16 mouse cellular contexts compared by ENCODE assay signal in genomic region chr2:166637673-166637990, GRCm38 (mm10).
A peak's percentile ranks its signal among the peaks of the same experiment; 100 is the strongest.
DNase-seq lines count a peak whose midpoint lies in the region; ATAC-seq and TF ChIP-seq lines count a peak whose summit lies in the region.
"Had no signal": no experiment of that assay in that cellular context is flagged by ENCODE, and none has a peak within 500 bp of the region (broad histone marks: within the 10 kb centered on the region; RNA-seq: fewer than 3 reads in every experiment).

No protein-coding gene starts in this region.

- H3K9ac ChIP-seq in heart, embryonic 12.5 days = no peak overlapping the region
- H3K9ac ChIP-seq in forebrain, embryonic 15.5 days (replicated peaks) = no peak overlapping the region
- H3K9ac ChIP-seq in intestine, postnatal 0 days (ENCODE audit: low read depth, low read length) = no peak overlapping the region
- H3K9ac ChIP-seq: embryonic facial prominence, embryonic 15.5 days; limb, embryonic 12.5 days; liver, embryonic 14.5 days; lung, embryonic 15.5 days had no signal

- no peak for DNase-seq in heart, embryonic 10.5 days (ENCODE audit: low spot score)
- DNase-seq in layer of hippocampus, adult 2 months (ENCODE audit: low spot score in 2 of 2) = no peak
- no peak for DNase-seq in layer of hippocampus, postnatal 10 days (ENCODE audit: low spot score in 2 of 2)
- no peak for DNase-seq in ovary, postnatal 14 days (ENCODE audit: low spot score)
- DNase-seq: adrenal gland, postnatal 36 days; B cell, adult 2 months; heart, postnatal 36 days; lung, postnatal 4 days had no signal

- no peak overlapping the region for H3K4me2 ChIP-seq in heart, embryonic 12.5 days
- H3K4me2 ChIP-seq in forebrain, embryonic 15.5 days (replicated peaks) = no peak overlapping the region
- 0 out of 2 replicates have a peak overlapping the region, but pooled peaks have one; percentile 13 for H3K4me2 ChIP-seq in intestine, postnatal 0 days (replicated peaks; ENCODE audit: low read depth)
- H3K4me2 ChIP-seq: embryonic facial prominence, embryonic 15.5 days; limb, embryonic 12.5 days; lung, embryonic 15.5 days had no signal

- H3K27me3 ChIP-seq in heart, embryonic 10.5 days (ENCODE audit: insufficient read depth, poor library complexity, severe bottlenecking) = no peaks in the 10 kb centered on the region
- no peaks in the 10 kb centered on the region for H3K27me3 ChIP-seq in heart, embryonic 12.5 days (replicated peaks)
- no peaks in the 10 kb centered on the region for H3K27me3 ChIP-seq in forebrain, embryonic 15.5 days
- H3K27me3 ChIP-seq in intestine, postnatal 0 days (replicated peaks; ENCODE audit: control insufficient read depth, insufficient read depth, low read length) = no peaks in the 10 kb centered on the region
- H3K27me3 ChIP-seq: embryonic facial prominence, embryonic 15.5 days; limb, embryonic 12.5 days; lung, embryonic 15.5 days had no signal

- H3K4me1 ChIP-seq in heart, embryonic 10.5 days = peaks cover 17% of the 10 kb centered on the region
- H3K4me1 ChIP-seq in heart, embryonic 12.5 days (replicated peaks) = peaks cover 14% of the 10 kb centered on the region
- peaks cover 27% of the 10 kb centered on the region for H3K4me1 ChIP-seq in forebrain, embryonic 15.5 days
- H3K4me1 ChIP-seq in intestine, postnatal 0 days (replicated peaks; ENCODE audit: control insufficient read depth, insufficient read depth, low read length) = no peaks in the 10 kb centered on the region
- H3K4me1 ChIP-seq: limb, embryonic 12.5 days had no signal

- H3K36me3 ChIP-seq in heart, embryonic 10.5 days = peaks cover 28% of the 10 kb centered on the region
- H3K36me3 ChIP-seq in heart, embryonic 12.5 days = peaks cover 9% of the 10 kb centered on the region
- no peaks in the 10 kb centered on the region for H3K36me3 ChIP-seq in forebrain, embryonic 15.5 days
- H3K36me3 ChIP-seq in intestine, postnatal 0 days (ENCODE audit: control insufficient read depth, insufficient read depth) = no peaks in the 10 kb centered on the region
- H3K36me3 ChIP-seq: lung, embryonic 15.5 days had no signal

- H3K4me3 ChIP-seq in heart, embryonic 10.5 days = no peak overlapping the region
- H3K4me3 ChIP-seq in heart, embryonic 12.5 days = no peak overlapping the region
- H3K4me3 ChIP-seq in layer of hippocampus, adult 2 months = no peak overlapping the region
- H3K4me3 ChIP-seq in forebrain, embryonic 15.5 days = no peak overlapping the region
- H3K4me3 ChIP-seq in intestine, postnatal 0 days (ENCODE audit: low read depth, low read length) = no peak overlapping the region
- H3K4me3 ChIP-seq: embryonic facial prominence, embryonic 15.5 days; limb, embryonic 12.5 days; lung, embryonic 15.5 days had no signal

- H3K9me3 ChIP-seq in heart, embryonic 10.5 days = no peaks in the 10 kb centered on the region; the same call in 1 of the 2 replicates
- no peaks in the 10 kb centered on the region for H3K9me3 ChIP-seq in heart, embryonic 12.5 days (replicated peaks)
- no peaks in the 10 kb centered on the region for H3K9me3 ChIP-seq in forebrain, embryonic 15.5 days
- no peaks in the 10 kb centered on the region for H3K9me3 ChIP-seq in intestine, postnatal 0 days (ENCODE audit: control insufficient read depth)
- H3K9me3 ChIP-seq: embryonic facial prominence, embryonic 15.5 days; lung, embryonic 15.5 days had no signal

- TF ChIP-seq CTCF in layer of hippocampus, adult 2 months (conservative IDR thresholded peaks at IDR 0.05) = no peak
- TF ChIP-seq CTCF in intestine, postnatal 0 days (IDR thresholded peaks at IDR 0.05; ENCODE audit: low read depth) = no peak

- H3K27ac ChIP-seq in heart, embryonic 10.5 days = 0 out of 2 replicates have a peak overlapping the region, but pooled peaks have one; percentile 17
- H3K27ac ChIP-seq in heart, embryonic 12.5 days (ENCODE audit: poor library complexity, severe bottlenecking) = no peak overlapping the region
- H3K27ac ChIP-seq in layer of hippocampus, adult 2 months = peak overlapping the region; percentile 80
- peak overlapping the region; percentile 77 for H3K27ac ChIP-seq in forebrain, embryonic 15.5 days (replicated peaks)
- no peak overlapping the region for H3K27ac ChIP-seq in intestine, postnatal 0 days (ENCODE audit: low read depth, low read length)
- H3K27ac ChIP-seq: embryonic facial prominence, embryonic 15.5 days; liver, embryonic 14.5 days had no signal

- WGBS in heart, embryonic 10.5 days = 90% methylated on average over 4 of the region's 4 CpGs
- WGBS in heart, embryonic 12.5 days = 86% methylated on average over 4 of the region's 4 CpGs
- WGBS in forebrain, embryonic 15.5 days = 80% methylated on average over 4 of the region's 4 CpGs
- WGBS in intestine, postnatal 0 days = 50% methylated on average over 4 of the region's 4 CpGs

- ATAC-seq in heart, embryonic 12.5 days (ENCODE audit: insufficient number of reproducible peaks, low FRiP score) = no peak
- no peak for ATAC-seq in forebrain, embryonic 15.5 days (replicated peaks)
- peak; percentile 39; the same call in 1 of the 2 replicates for ATAC-seq in intestine, postnatal 0 days
- ATAC-seq: inflammation-experienced regulatory T-cells, adult 6 months had no signal

Comparison
In these comparisons a context has a peak if more than half of its experiments do, and no peak if none do; other contexts are left out.
1. H3K27ac ChIP-seq: peak in heart, embryonic 10.5 days (single experiment), layer of hippocampus, adult 2 months (single experiment) and forebrain, embryonic 15.5 days (single experiment); none in heart, embryonic 12.5 days (single experiment) and intestine, postnatal 0 days (single experiment).